Mouse (Mus musculus) heart, adult 10 weeks (tissue): ENCODE measurements around the gene Olfr798. TPM values are rescaled to one million over a fixed set of nuclear protein-coding genes. Genes with fewer than 3 reads are reported as not detected.

Experiments used
- polyA plus RNA-seq: library from polyadenylated mRNA; stranded (reverse); fragments of 350-450 nt; fragmentation: Illumina TruSeq; extraction: RNeasy Lipid Tissue Mini Kit (QIAGEN cat#74804); gene quantifications from one replicate; pipeline ENCODE4 v1.2.3, GENCODE M21; 2014; ENCODE audit warnings: low read depth, low replicate concordance

The Olfr798 gene
- not detected for polyA plus RNA-seq

GRCm38 (mm10) chr10:129627834-129628233, at the start of gene Olfr798:
Olfr798 (minus strand) TSS chr10:129627934.

GRCm38 (mm10) chr10:129673765-129674164, 46.0 kb upstream of the Olfr798 start, which contains the start of gene Olfr801:
Olfr801 (minus strand) TSS chr10:129673865.

GRCm38 (mm10) chr10:129657394-129657793, 29.7 kb upstream of the Olfr798 start, which contains the start of gene Olfr800:
Olfr800 (plus strand) TSS chr10:129657694.

GRCm38 (mm10) chr10:129637184-129637583, 9.4 kb upstream of the Olfr798 start, which contains the start of gene Olfr799:
Olfr799 (plus strand) TSS chr10:129637484.

GRCm38 (mm10) chr10:129612470-129612869, 15.3 kb downstream of the Olfr798 start, which contains the start of gene Olfr796:
Olfr796 (minus strand) TSS chr10:129612570.

Other genes with a start within 250 kb of the Olfr798 start
- not detected for gene Olfr784, start 243.9 kb downstream of the Olfr798 start, polyA plus RNA-seq
- gene Olfr785, start 222.5 kb downstream of the Olfr798 start, polyA plus RNA-seq, result not detected
- gene Olfr786, start 200.6 kb downstream of the Olfr798 start, polyA plus RNA-seq, result not detected
- gene Olfr787, start 166.1 kb downstream of the Olfr798 start, polyA plus RNA-seq, result not detected
- not detected for gene Olfr788, start 156.9 kb downstream of the Olfr798 start, polyA plus RNA-seq
- not detected for gene Olfr789, start 143.2 kb downstream of the Olfr798 start, polyA plus RNA-seq
- not detected for gene Olfr790, start 129.4 kb downstream of the Olfr798 start, polyA plus RNA-seq
- gene Olfr791, start 106.1 kb downstream of the Olfr798 start, polyA plus RNA-seq, result not detected
- gene Olfr792, start 88.8 kb downstream of the Olfr798 start, polyA plus RNA-seq, result not detected
- not detected for gene Olfr794, start 60.3 kb downstream of the Olfr798 start, polyA plus RNA-seq
- not detected for gene Olfr796, start 15.4 kb downstream of the Olfr798 start, polyA plus RNA-seq
- not detected for gene Olfr799, start 9.6 kb upstream of the Olfr798 start, polyA plus RNA-seq
- gene Olfr800, start 29.8 kb upstream of the Olfr798 start, polyA plus RNA-seq, result not detected
- not detected for gene Olfr801, start 45.9 kb upstream of the Olfr798 start, polyA plus RNA-seq
- not detected for gene Olfr802, start 60.2 kb upstream of the Olfr798 start, polyA plus RNA-seq
- gene Olfr803, start 66.4 kb upstream of the Olfr798 start, polyA plus RNA-seq, result not detected
- not detected for gene Olfr804, start 75.3 kb upstream of the Olfr798 start, polyA plus RNA-seq
- not detected for gene Olfr805, start 101.4 kb upstream of the Olfr798 start, polyA plus RNA-seq
- not detected for gene Olfr806, start 114.0 kb upstream of the Olfr798 start, polyA plus RNA-seq
- not detected for gene Olfr807, start 129.9 kb upstream of the Olfr798 start, polyA plus RNA-seq
- gene Olfr808, start 137.5 kb upstream of the Olfr798 start, polyA plus RNA-seq, result not detected
- gene Olfr809, start 146.7 kb upstream of the Olfr798 start, polyA plus RNA-seq, result not detected
- not detected for gene Olfr810, start 167.0 kb upstream of the Olfr798 start, polyA plus RNA-seq
- not detected for gene Olfr811, start 176.5 kb upstream of the Olfr798 start, polyA plus RNA-seq
- not detected for gene Olfr812, start 218.2 kb upstream of the Olfr798 start, polyA plus RNA-seq
- gene Olfr813, start 227.4 kb upstream of the Olfr798 start, polyA plus RNA-seq, result not detected